Mouse (Mus musculus): ENCODE measurements around the gene Ifna11.
A peak's percentile ranks its signal among the peaks of the same experiment; 100 is the strongest.

Ifna11 gene

GRCm38 (mm10) chr4:88840058-88840457 is 20.3 kb downstream of the Ifna11 start:
- no peak for DNase-seq (ENCODE audit: low spot score in 2 of 2)

GRCm38 (mm10) chr4:88841438-88841911 is 21.7 kb downstream of the Ifna11 start, which contains the start of gene Ifna4:
Ifna4 (plus strand) TSS chr4:88841861.
- no peak for DNase-seq (ENCODE audit: low spot score in 2 of 2)

- no peak for DNase-seq (ENCODE audit: low spot score in 2 of 2)
Measured at GRCm38 (mm10) chr4:88845334-88845733, 25.6 kb downstream of the Ifna11 start.

GRCm38 (mm10) chr4:88849698-88850097 is 29.9 kb downstream of the Ifna11 start, which contains the start of gene Ifna1:
Ifna1 (plus strand) TSS chr4:88850087.
- DNase-seq (ENCODE audit: low spot score in 2 of 2), result no peak

- DNase-seq (ENCODE audit: low spot score in 2 of 2), result no peak
Measured at GRCm38 (mm10) chr4:88851026-88851763, 31.4 kb downstream of the Ifna11 start.

GRCm38 (mm10) chr4:88859214-88859613 is 39.5 kb downstream of the Ifna11 start:
- no peak for DNase-seq (ENCODE audit: low spot score in 2 of 2)

- no peak for DNase-seq (ENCODE audit: low spot score in 2 of 2)
Measured at GRCm38 (mm10) chr4:88863309-88863708, 43.5 kb downstream of the Ifna11 start.

- peak in 1 of 2 experiments; percentile 24 for DNase-seq (ENCODE audit: low spot score in 2 of 2)
Measured at GRCm38 (mm10) chr4:88864599-88864998, 44.8 kb downstream of the Ifna11 start.

GRCm38 (mm10) chr4:88865011-88865569 is 45.3 kb downstream of the Ifna11 start:
- no peak for DNase-seq (ENCODE audit: low spot score in 2 of 2)

- DNase-seq (ENCODE audit: low spot score in 2 of 2), result peak; percentile 74 to 89
Measured at GRCm38 (mm10) chr4:88867366-88867925, 47.7 kb downstream of the Ifna11 start.

- no peak for DNase-seq (ENCODE audit: low spot score in 2 of 2)
Measured at GRCm38 (mm10) chr4:88867926-88868911, 48.5 kb downstream of the Ifna11 start.
